Mouse (Mus musculus): Measurements from ENCODE around the gene Rnf166.
A peak's percentile ranks its signal among the peaks of the same experiment; 100 is the strongest.

The Rnf166 gene

GRCm38 (mm10) chr8:122469407-122469806, 6.5 kb downstream of the Rnf166 start:
- DNase-seq (ENCODE audit: low read depth, low spot score) = no peak

GRCm38 (mm10) chr8:122467816-122468215, 8.0 kb downstream of the Rnf166 start:
- DNase-seq (ENCODE audit: low read depth, low spot score) = no peak

GRCm38 (mm10) chr8:122464985-122465384, 10.9 kb downstream of the Rnf166 start:
- DNase-seq (ENCODE audit: low read depth, low spot score) = no peak

- no peak for DNase-seq (ENCODE audit: low read depth, low spot score)
Observed at GRCm38 (mm10) chr8:122463651-122464640, 11.9 kb downstream of the Rnf166 start.

- DNase-seq (ENCODE audit: low read depth, low spot score) = no peak
Observed at GRCm38 (mm10) chr8:122462510-122462909, 13.4 kb downstream of the Rnf166 start.

GRCm38 (mm10) chr8:122461473-122462148, 14.3 kb downstream of the Rnf166 start:
- peak; percentile 95 for DNase-seq (ENCODE audit: low read depth, low spot score)

GRCm38 (mm10) chr8:122460524-122461472, 15.1 kb downstream of the Rnf166 start, which contains the start of gene Snai3:
Gene Snai3 (minus strand): TSS chr8:122460733.
- DNase-seq (ENCODE audit: low read depth, low spot score) = no peak

GRCm38 (mm10) chr8:122459990-122460389, 15.9 kb downstream of the Rnf166 start:
- DNase-seq (ENCODE audit: low read depth, low spot score) = no peak

GRCm38 (mm10) chr8:122459218-122459900, 16.5 kb downstream of the Rnf166 start:
- DNase-seq (ENCODE audit: low read depth, low spot score) = no peak

- DNase-seq (ENCODE audit: low read depth, low spot score) = no peak
Observed at GRCm38 (mm10) chr8:122457171-122457570, 18.7 kb downstream of the Rnf166 start.

- no peak for DNase-seq (ENCODE audit: low read depth, low spot score)
Observed at GRCm38 (mm10) chr8:122454409-122454808, 21.5 kb downstream of the Rnf166 start.

GRCm38 (mm10) chr8:122452154-122452553, 23.7 kb downstream of the Rnf166 start:
- DNase-seq (ENCODE audit: low read depth, low spot score) = no peak

GRCm38 (mm10) chr8:122451161-122451703, 24.6 kb downstream of the Rnf166 start:
- no peak for DNase-seq (ENCODE audit: low read depth, low spot score)

GRCm38 (mm10) chr8:122445203-122445602, 30.7 kb downstream of the Rnf166 start:
- DNase-seq (ENCODE audit: low read depth, low spot score) = no peak

GRCm38 (mm10) chr8:122444058-122444748, 31.7 kb downstream of the Rnf166 start:
- peak; percentile 74 for DNase-seq (ENCODE audit: low read depth, low spot score)

GRCm38 (mm10) chr8:122443262-122444006, 32.4 kb downstream of the Rnf166 start, which contains the start of gene Mvd:
Gene Mvd (minus strand): TSS chr8:122443422.
- DNase-seq (ENCODE audit: low read depth, low spot score) = peak; percentile 99

GRCm38 (mm10) chr8:122442781-122443180, 33.1 kb downstream of the Rnf166 start:
- no peak for DNase-seq (ENCODE audit: low read depth, low spot score)

GRCm38 (mm10) chr8:122442356-122442755, 33.5 kb downstream of the Rnf166 start:
- no peak for DNase-seq (ENCODE audit: low read depth, low spot score)

GRCm38 (mm10) chr8:122441326-122441725, 34.5 kb downstream of the Rnf166 start:
- no peak for DNase-seq (ENCODE audit: low read depth, low spot score)

Measured in telencephalon, adult 2 months (tissue).